Mouse (Mus musculus) heart, postnatal 25 days (tissue): Measurements from ENCODE around the gene Dhx32. TPM values are rescaled to one million over a fixed set of nuclear protein-coding genes. Genes with fewer than 3 reads are reported as not detected.
"Not testable (repeated sequence)": the region's sequence is repeated elsewhere in the genome, so short reads cannot be mapped to it uniquely, and the experiment has no call there.

Experiments used
- DNase-seq: peaks from one replicate; pipeline ENCODE4 v3.0.0; 2022; ENCODE audit warnings: low spot score
- intact Hi-C: fragments of 180-260 bp; cut with DNase I; formaldehyde crosslinking; loops from one replicate; pipeline ENCODE4 v1.15.1; 2025
- total RNA-seq, 2 experiments: library from RNA; stranded (reverse); gene quantifications; 2 replicates each; pipeline ENCODE4 v1.2.3; 2021

Dhx32 gene
- total RNA-seq, 2 experiments from 2014 or later = 33.7 to 35.7 TPM

GRCm38 (mm10) chr7:133731971-133732645, 50.4 kb downstream of the Dhx32 start:
- intact Hi-C loops = no loop called here
- DNase-seq = no peak

- DNase-seq = no peak
- intact Hi-C loops = no loop called here
Measured at GRCm38 (mm10) chr7:133730324-133731191, 52.0 kb downstream of the Dhx32 start.

- intact Hi-C loops = no loop called here
- no peak for DNase-seq
Measured at GRCm38 (mm10) chr7:133729351-133729750, 53.2 kb downstream of the Dhx32 start.

- no peak for DNase-seq
- intact Hi-C loops = no loop called here
Measured at GRCm38 (mm10) chr7:133727027-133727426, 55.5 kb downstream of the Dhx32 start.

GRCm38 (mm10) chr7:133725571-133725970, 57.0 kb downstream of the Dhx32 start:
- no peak for DNase-seq
- intact Hi-C loops = no loop called here

GRCm38 (mm10) chr7:133724844-133725243, 57.7 kb downstream of the Dhx32 start:
- intact Hi-C loops = no loop called here
- no peak for DNase-seq

GRCm38 (mm10) chr7:133720616-133721015, 61.9 kb downstream of the Dhx32 start:
- DNase-seq = no peak
- intact Hi-C loops = no loop called here

- intact Hi-C loops = no loop called here
- DNase-seq = no peak
Measured at GRCm38 (mm10) chr7:133718580-133718979, 63.9 kb downstream of the Dhx32 start.

GRCm38 (mm10) chr7:133715387-133715786, 67.1 kb downstream of the Dhx32 start:
- no peak for DNase-seq
- intact Hi-C loops = no loop called here

GRCm38 (mm10) chr7:133707301-133707700, 75.2 kb downstream of the Dhx32 start:
- DNase-seq = no peak
- intact Hi-C loops = no loop called here

- DNase-seq = no peak
- intact Hi-C loops = no loop called here
Measured at GRCm38 (mm10) chr7:133703906-133704305, 78.6 kb downstream of the Dhx32 start.

GRCm38 (mm10) chr7:133702333-133702732, 80.2 kb downstream of the Dhx32 start:
- no peak for DNase-seq
- intact Hi-C loops = no loop called here

- intact Hi-C loops = no loop called here
- no peak for DNase-seq
Measured at GRCm38 (mm10) chr7:133701366-133701765, 81.2 kb downstream of the Dhx32 start.

- intact Hi-C loops = no loop called here
- DNase-seq = no peak
Measured at GRCm38 (mm10) chr7:133699885-133700284, 82.6 kb downstream of the Dhx32 start.

- no peak for DNase-seq
- intact Hi-C loops = no loop called here
Measured at GRCm38 (mm10) chr7:133698021-133698709, 84.4 kb downstream of the Dhx32 start.

GRCm38 (mm10) chr7:133685644-133686043, 96.9 kb downstream of the Dhx32 start:
- DNase-seq, intact Hi-C loops: not testable (repeated sequence)

GRCm38 (mm10) chr7:133684701-133685100, 97.8 kb downstream of the Dhx32 start:
- no peak for DNase-seq
- intact Hi-C loops = no loop called here

GRCm38 (mm10) chr7:133684110-133684509, 98.4 kb downstream of the Dhx32 start:
- no peak for DNase-seq
- intact Hi-C loops = no loop called here

- intact Hi-C loops = no loop called here
- no peak for DNase-seq
Measured at GRCm38 (mm10) chr7:133683626-133684025, 98.9 kb downstream of the Dhx32 start.

GRCm38 (mm10) chr7:133679961-133680360, 102.6 kb downstream of the Dhx32 start, which contains the start of gene Mmp21:
TSS of gene Mmp21 (minus strand) at chr7:133680061.
- DNase-seq = no peak
- intact Hi-C loops = no loop called here

- intact Hi-C loops = no loop called here
- no peak for DNase-seq
Measured at GRCm38 (mm10) chr7:133679439-133679838, 103.1 kb downstream of the Dhx32 start.
